Mouse (Mus musculus) liver, embryonic 14.5 days (tissue): ENCODE data around the gene Zfp422. TPM values are rescaled to one million over a fixed set of nuclear protein-coding genes. Genes with fewer than 3 reads are reported as not detected.

Experiments
- ATAC-seq: fragments of 200-750 bp; cut with Nextera tagmentation; 2 replicates; pipeline ENCODE4 v1.8.0; 2017; ENCODE audit warnings: moderate number of reproducible peaks, mild to moderate bottlenecking, moderate library complexity; ENCODE audit not compliant: insufficient read depth
- DNase-seq, 3 experiments: peaks; one replicate each; pipeline ENCODE4 v3.0.0-alpha.2; 2012 to 2013; ENCODE audit warnings: low read depth in 3 of 3, low spot score in 3 of 3
- H3K27ac ChIP-seq: fragments of 300-500 bp; sonication (generic); 2 replicates; pipeline ENCODE4 v1.5.1; 2014; ENCODE audit warnings: moderate library complexity, mild to moderate bottlenecking, control low read depth, inconsistent platforms
- H3K27me3 ChIP-seq: fragments of 300-500 bp; sonication (generic); 2 replicates; pipeline ENCODE4 v1.6.1; 2014; ENCODE audit warnings: mild to moderate bottlenecking, low read length, moderate library complexity; ENCODE audit not compliant: control insufficient read depth, insufficient read depth
- H3K36me3 ChIP-seq: fragments of 300-500 bp; sonication (generic); replicated peaks from 2 replicates; pipeline ENCODE4 v1.6.1; 2014; ENCODE audit warnings: low read depth; ENCODE audit not compliant: control insufficient read depth, insufficient read depth
- H3K4me1 ChIP-seq, 2 experiments: fragments of 200-500 bp in 1 of 2; fragments of 300-500 bp in 1 of 2; sonication (generic) in 1 of 2; replicated peaks; 2 replicates each; pipeline ENCODE4 v1.6.1; 2012 to 2014; ENCODE audit warnings: antibody characterized with exemption in 1 of 2, inconsistent platforms in 1 of 2, low read length in 1 of 2; ENCODE audit not compliant: control insufficient read depth in 2 of 2, insufficient read depth in 2 of 2
- H3K4me2 ChIP-seq: fragments of 300-500 bp; sonication (generic); 2 replicates; pipeline ENCODE4 v1.6.1; 2014; ENCODE audit warnings: low read depth, mild to moderate bottlenecking, control low read depth, moderate library complexity
- H3K4me3 ChIP-seq, 2 experiments: fragments of 200-500 bp in 1 of 2; fragments of 300-500 bp in 1 of 2; sonication (generic) in 1 of 2; 2 replicates each; pipeline ENCODE4 v1.5.1; 2012 to 2014; ENCODE audit warnings: low read depth in 2 of 2, low read length in 2 of 2, mild to moderate bottlenecking in 2 of 2, control low read depth in 1 of 2, inconsistent platforms in 1 of 2, moderate library complexity in 1 of 2; ENCODE audit not compliant: insufficient read depth in 1 of 2
- H3K9ac ChIP-seq: fragments of 300-500 bp; sonication (generic); replicated peaks from 2 replicates; pipeline ENCODE4 v1.6.1; 2014; ENCODE audit warnings: mild to moderate bottlenecking, control low read depth, moderate library complexity
- H3K9me3 ChIP-seq: fragments of 300-500 bp; sonication (generic); 2 replicates; pipeline ENCODE4 v1.6.1; 2016; ENCODE audit warnings: low read length, mixed read lengths; ENCODE audit not compliant: control insufficient read depth
- CTCF ChIP-seq: IDR thresholded peaks from 2 replicates; pipeline ENCODE4 v1.5.1; 2016; ENCODE audit warnings: antibody characterized with exemption, low read depth, control low read depth
- EP300 ChIP-seq: IDR thresholded peaks from 2 replicates; pipeline ENCODE4 v1.6.1; 2016; ENCODE audit warnings: antibody characterized with exemption, low read depth
- WGBS: fragments of 180-500 bp; shearing (Covaris S2); extraction: QIAGEN DNeasy Blood & Tissue Kit; methylation state at CpG from one replicate; pipeline ENCODE4 v1.1.7; 2014; ENCODE audit not compliant: insufficient replicate concordance; 5-methylcytosine and 5-hydroxymethylcytosine counted together
- polyA plus RNA-seq, 2 experiments: library from polyadenylated mRNA; depleted of rRNA in 1 of 2; stranded (reverse) in 1 of 2; unstranded in 1 of 2; fragments of >200 nt; fragmentation: Nextera tagmentation in 1 of 2; extraction: Ambion mirVana in 1 of 2; gene quantifications; 2 replicates each; pipeline versions ENCODE4 v1.2.1 to v1.2.3; 2012 to 2014

Gene Zfp422
- polyA plus RNA-seq, 2 experiments: 10.9 to 21.2 TPM

GRCm38 (mm10) chr6:116668682-116669470 lies 40.1 kb upstream of the Zfp422 start:
- 0 out of 4 replicates have a peak, but pooled peaks cover 0 to 2% of the 10 kb centered on the region in 2 experiments for H3K4me1 ChIP-seq
- H3K4me2 ChIP-seq: no peak overlapping the region
- no peaks in the 10 kb centered on the region for H3K9me3 ChIP-seq
- no peak overlapping the region for H3K9ac ChIP-seq
- H3K27me3 ChIP-seq: no peaks in the 10 kb centered on the region
- DNase-seq (no peak), ATAC-seq (no peak)
- WGBS: 31% methylated on average over 11 of the region's 11 CpGs
- H3K36me3 ChIP-seq: no peaks in the 10 kb centered on the region
- no peak overlapping the region for H3K27ac ChIP-seq
- no peak for TF ChIP-seq CTCF
- no peak for TF ChIP-seq EP300
- no peak overlapping the region for H3K4me3 ChIP-seq

GRCm38 (mm10) chr6:116667382-116667781 lies 38.6 kb upstream of the Zfp422 start:
- ATAC-seq: no peak
- H3K4me3 ChIP-seq: no peak overlapping the region
- H3K4me1 ChIP-seq: no peaks in the 10 kb centered on the region
- no peak overlapping the region for H3K9ac ChIP-seq
- H3K27me3 ChIP-seq: no peaks in the 10 kb centered on the region
- WGBS: 42% methylated on average over 3 of the region's 3 CpGs
- H3K27ac ChIP-seq: no peak overlapping the region
- no peak overlapping the region for H3K4me2 ChIP-seq
- DNase-seq: no peak
- H3K9me3 ChIP-seq: no peaks in the 10 kb centered on the region
- no peak for TF ChIP-seq EP300
- no peak for TF ChIP-seq CTCF
- H3K36me3 ChIP-seq: no peaks in the 10 kb centered on the region

- Histone ChIP-seq H3K9ac (no peak overlapping the region), H3K4me3 (no peak overlapping the region), H3K27ac (no peak overlapping the region), H3K4me2 (no peak overlapping the region), H3K27me3 (no peaks in the 10 kb centered on the region), H3K4me1 (no peaks in the 10 kb centered on the region), H3K36me3 (no peaks in the 10 kb centered on the region), H3K9me3 (no peaks in the 10 kb centered on the region)
- TF ChIP-seq CTCF: no peak
- TF ChIP-seq EP300: no peak
- ATAC-seq (no peak), DNase-seq (no peak)
- WGBS: 63% methylated on average over 3 of the region's 3 CpGs
Observed at GRCm38 (mm10) chr6:116666892-116667291, 38.1 kb upstream of the Zfp422 start.

- WGBS: 65% methylated on average over 12 of the region's 12 CpGs
- Histone ChIP-seq H3K4me2 (no peak overlapping the region), H3K27ac (no peak overlapping the region), H3K9me3 (no peaks in the 10 kb centered on the region), H3K4me1 (no peaks in the 10 kb centered on the region), H3K27me3 (no peaks in the 10 kb centered on the region), H3K36me3 (no peaks in the 10 kb centered on the region), H3K4me3 (no peak overlapping the region), H3K9ac (no peak overlapping the region)
- no peak for TF ChIP-seq EP300
- TF ChIP-seq CTCF: no peak
- no peak for ATAC-seq
- no peak for DNase-seq
Observed at GRCm38 (mm10) chr6:116666085-116666750, 37.4 kb upstream of the Zfp422 start.

- no peak for ATAC-seq
- no peak overlapping the region for H3K27ac ChIP-seq
- TF ChIP-seq EP300 (no peak), CTCF (no peak)
- H3K4me2 ChIP-seq: no peak overlapping the region
- no peak overlapping the region for H3K9ac ChIP-seq
- no peak overlapping the region for H3K4me3 ChIP-seq
- H3K4me1 ChIP-seq: no peaks in the 10 kb centered on the region
- H3K36me3 ChIP-seq: no peaks in the 10 kb centered on the region
- H3K27me3 ChIP-seq: no peaks in the 10 kb centered on the region
- no peak for DNase-seq
- 66% methylated on average over 3 of the region's 3 CpGs for whole genome bisulfite sequencing
- H3K9me3 ChIP-seq: no peaks in the 10 kb centered on the region
Observed at GRCm38 (mm10) chr6:116664830-116665229, 36.0 kb upstream of the Zfp422 start.
